Mouse (Mus musculus) neural tube, embryonic 14.5 days (tissue): ENCODE results near the gene Ifna4. TPM values are rescaled to one million over a fixed set of nuclear protein-coding genes. Genes with fewer than 3 reads are reported as not detected.
"Not testable (repeated sequence)": the region's sequence is repeated elsewhere in the genome, so short reads cannot be mapped to it uniquely, and the experiment has no call there.

Experiments used
- ATAC-seq: fragments of 200-750 bp; cut with Nextera tagmentation; 2 replicates; pipeline ENCODE4 v1.8.0; 2017; ENCODE audit warnings: low read depth, mild to moderate bottlenecking, moderate TSS enrichment, moderate library complexity
- H3K27ac ChIP-seq: fragments of 300-500 bp; sonication (generic); 2 replicates; pipeline ENCODE4 v1.5.1; 2014; ENCODE audit warnings: low read depth, mild to moderate bottlenecking, control low read depth, low read length, moderate library complexity, mixed read lengths
- H3K27me3 ChIP-seq: fragments of 300-500 bp; sonication (generic); 2 replicates; pipeline ENCODE4 v1.6.1; 2014; ENCODE audit warnings: low read length; ENCODE audit not compliant: control insufficient read depth, insufficient read depth
- H3K36me3 ChIP-seq: fragments of 300-500 bp; sonication (generic); 2 replicates; pipeline ENCODE4 v1.6.1; 2014; ENCODE audit warnings: low read length, mixed read lengths; ENCODE audit not compliant: control insufficient read depth, insufficient read depth
- H3K4me1 ChIP-seq: fragments of 300-500 bp; sonication (generic); 2 replicates; pipeline ENCODE4 v1.6.1; 2014; ENCODE audit warnings: low read length; ENCODE audit not compliant: control insufficient read depth, insufficient read depth
- H3K4me2 ChIP-seq: fragments of 300-500 bp; sonication (generic); 2 replicates; pipeline ENCODE4 v1.6.1; 2014; ENCODE audit warnings: mild to moderate bottlenecking, low read depth, low read length, control low read depth
- H3K4me3 ChIP-seq: fragments of 300-500 bp; sonication (generic); 2 replicates; pipeline ENCODE4 v1.5.1; 2014; ENCODE audit warnings: low read depth, low read length, control low read depth, mixed read lengths
- H3K9ac ChIP-seq: fragments of 300-500 bp; sonication (generic); replicated peaks from 2 replicates; pipeline ENCODE4 v1.6.1; 2014; ENCODE audit warnings: low read depth, mild to moderate bottlenecking, control low read depth, low read length, mixed read lengths
- H3K9me3 ChIP-seq: fragments of 300-500 bp; sonication (generic); 2 replicates; pipeline ENCODE4 v1.6.1; 2016; ENCODE audit warnings: low read length; ENCODE audit not compliant: control insufficient read depth
- WGBS: fragments of 180-500 bp; shearing (Covaris S2); extraction: QIAGEN DNeasy Blood & Tissue Kit; methylation state at CpG from one replicate; pipeline ENCODE4 v1.1.7; 2014; 5-methylcytosine and 5-hydroxymethylcytosine counted together
- polyA plus RNA-seq: library from polyadenylated mRNA; unstranded; fragments of >200 nt; fragmentation: Nextera tagmentation; extraction: Ambion mirVana; gene quantifications from 2 replicates; pipeline ENCODE4 v1.2.1, GENCODE M21; 2014

Gene Ifna4
- polyA plus RNA-seq: not detected in 2 replicates

- no peak for ATAC-seq
- no peak within 1 kb of the TSS for H3K4me3 ChIP-seq
- no peak within 1 kb of the TSS for H3K4me2 ChIP-seq
- no peak within 1 kb of the TSS for H3K27ac ChIP-seq
- H3K9ac ChIP-seq: no peak within 1 kb of the TSS
- H3K27me3 ChIP-seq: no peaks in the 10 kb centered on the region
- no peaks in the 10 kb centered on the region for H3K9me3 ChIP-seq
- no peaks in the 10 kb centered on the region for H3K4me1 ChIP-seq
- no peaks in the 10 kb centered on the region for H3K36me3 ChIP-seq
- 48% methylated on average over 2 of the region's 2 CpGs for WGBS
These were observed at the start of gene Ifna4 for GRCm38 (mm10) chr4:88841438-88841911. Gene Ifna4 (plus strand): TSS chr4:88841861.

DNA sequence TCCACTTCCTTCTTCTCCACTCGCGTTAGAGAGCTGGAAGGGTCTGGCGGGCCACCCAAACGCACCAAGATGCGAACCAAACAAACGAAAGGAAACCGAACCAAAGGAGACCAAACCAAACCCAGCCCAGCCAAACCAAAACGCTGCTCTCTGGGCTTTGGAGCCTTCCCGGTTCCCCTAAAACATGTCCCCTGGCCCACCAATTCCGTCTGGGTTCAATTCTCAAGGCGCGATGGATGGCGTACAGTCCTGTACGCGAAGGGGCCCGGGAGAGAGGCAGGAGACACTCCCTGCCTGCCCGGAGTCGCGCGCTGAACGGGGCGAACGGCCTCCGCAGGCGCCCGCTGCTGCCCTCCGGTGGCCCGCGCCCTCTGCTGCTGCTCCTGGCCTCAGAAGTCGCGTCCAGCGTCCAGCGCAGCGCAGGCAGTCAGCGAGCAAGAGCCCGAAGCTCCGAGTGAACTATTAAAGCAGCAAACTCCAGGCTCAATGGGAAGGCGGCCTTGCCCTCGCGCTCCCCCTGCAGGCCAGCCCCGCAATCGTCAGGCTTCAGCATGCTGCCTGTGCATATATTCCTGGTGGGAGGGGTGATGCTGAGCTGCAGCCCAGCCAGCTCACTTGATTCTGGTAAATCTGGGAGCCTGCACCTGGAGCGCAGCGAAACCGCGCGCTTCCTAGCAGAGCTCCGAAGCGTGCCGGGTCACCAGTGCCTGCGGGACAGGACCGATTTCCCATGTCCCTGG, 47.6 kb upstream of the Ifna4 start, which contains the start of gene Gm13275:
Gene Gm13275 (plus strand): TSS at position 552 of the 740 bp plus-strand sequence.
- H3K9ac ChIP-seq, H3K4me1 ChIP-seq, H3K27ac ChIP-seq, ATAC-seq, H3K27me3 ChIP-seq, H3K9me3 ChIP-seq, H3K36me3 ChIP-seq, H3K4me2 ChIP-seq, H3K4me3 ChIP-seq: not testable (repeated sequence)
- WGBS: 2% methylated on average over 5 of the region's 52 CpGs

GRCm38 (mm10) chr4:88797097-88797496, 44.6 kb upstream of the Ifna4 start, which contains the start of gene Gm13279:
Gene Gm13279 (plus strand): TSS chr4:88797397.
- H3K9me3 ChIP-seq, ATAC-seq, H3K4me3 ChIP-seq, H3K27me3 ChIP-seq, H3K27ac ChIP-seq, H3K4me1 ChIP-seq, H3K4me2 ChIP-seq, H3K36me3 ChIP-seq, H3K9ac ChIP-seq: not testable (repeated sequence)
- WGBS: no CpG with 5 or more reads among the region's 28 CpGs

- not testable (repeated sequence) for H3K36me3 ChIP-seq, H3K4me1 ChIP-seq, H3K27ac ChIP-seq, H3K27me3 ChIP-seq, H3K9ac ChIP-seq, ATAC-seq, H3K4me2 ChIP-seq, H3K4me3 ChIP-seq, H3K9me3 ChIP-seq
- 0% methylated on average over 1 of the region's 7 CpGs for WGBS
These were observed 42.3 kb upstream of the Ifna4 start, which contains the start of gene Gm13285 for GRCm38 (mm10) chr4:88799365-88799764. Gene Gm13285 (plus strand): TSS chr4:88799665.

DNA sequence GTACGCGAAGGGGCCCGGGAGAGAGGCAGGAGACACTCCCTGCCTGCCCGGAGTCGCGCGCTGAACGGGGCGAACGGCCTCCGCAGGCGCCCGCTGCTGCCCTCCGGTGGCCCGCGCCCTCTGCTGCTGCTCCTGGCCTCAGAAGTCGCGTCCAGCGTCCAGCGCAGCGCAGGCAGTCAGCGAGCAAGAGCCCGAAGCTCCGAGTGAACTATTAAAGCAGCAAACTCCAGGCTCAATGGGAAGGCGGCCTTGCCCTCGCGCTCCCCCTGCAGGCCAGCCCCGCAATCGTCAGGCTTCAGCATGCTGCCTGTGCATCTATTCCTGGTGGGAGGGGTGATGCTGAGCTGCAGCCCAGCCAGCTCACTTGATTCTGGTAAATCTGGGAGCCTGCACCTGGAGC, 38.7 kb upstream of the Ifna4 start, which contains the start of gene Gm13287:
Gene Gm13287 (plus strand): TSS at position 301 of the 400 bp plus-strand sequence.
- H3K4me2 ChIP-seq, ATAC-seq, H3K4me3 ChIP-seq, H3K9ac ChIP-seq, H3K27me3 ChIP-seq, H3K4me1 ChIP-seq, H3K9me3 ChIP-seq, H3K27ac ChIP-seq, H3K36me3 ChIP-seq: not testable (repeated sequence)
- no CpG with 5 or more reads among the region's 29 CpGs for WGBS

DNA sequence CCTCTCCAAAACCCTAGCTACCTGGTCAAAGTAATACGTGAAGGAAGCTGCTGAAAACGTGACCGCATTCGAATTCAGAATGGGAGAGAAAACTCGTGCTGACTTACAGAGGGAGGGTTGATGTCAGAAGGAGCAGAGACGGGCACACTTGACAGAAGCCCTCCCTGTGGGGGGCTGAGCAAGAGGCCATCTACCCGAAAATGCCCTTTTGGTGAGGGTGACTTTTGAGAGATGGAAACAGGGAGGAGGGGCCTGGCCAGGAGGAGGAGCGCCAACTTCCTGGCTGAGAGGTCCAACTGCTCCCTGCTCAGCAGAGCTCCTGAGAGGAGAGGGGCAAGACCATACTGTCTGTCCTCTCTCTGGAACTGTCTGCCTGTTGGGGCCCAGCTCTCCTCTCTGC, 36.4 kb upstream of the Ifna4 start, which contains the start of gene Gm13288:
Gene Gm13288 (plus strand): TSS at position 301 of the 400 bp plus-strand sequence.
- not testable (repeated sequence) for H3K27ac ChIP-seq, H3K4me2 ChIP-seq, H3K36me3 ChIP-seq, H3K4me3 ChIP-seq, ATAC-seq, H3K4me1 ChIP-seq, H3K9ac ChIP-seq, H3K9me3 ChIP-seq, H3K27me3 ChIP-seq
- WGBS: no CpG with 5 or more reads among the region's 8 CpGs

DNA sequence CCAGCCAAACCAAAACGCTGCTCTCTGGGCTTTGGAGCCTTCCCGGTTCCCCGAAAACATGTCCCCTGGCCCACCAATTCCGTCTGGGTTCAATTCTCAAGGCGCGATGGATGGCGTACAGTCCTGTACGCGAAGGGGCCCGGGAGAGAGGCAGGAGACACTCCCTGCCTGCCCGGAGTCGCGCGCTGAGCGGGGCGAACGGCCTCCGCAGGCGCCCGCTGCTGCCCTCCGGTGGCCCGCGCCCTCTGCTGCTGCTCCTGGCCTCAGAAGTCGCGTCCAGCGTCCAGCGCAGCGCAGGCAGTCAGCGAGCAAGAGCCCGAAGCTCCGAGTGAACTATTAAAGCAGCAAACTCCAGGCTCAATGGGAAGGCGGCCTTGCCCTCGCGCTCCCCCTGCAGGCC, 35.9 kb upstream of the Ifna4 start:
- not testable (repeated sequence) for ATAC-seq, H3K4me3 ChIP-seq, H3K4me1 ChIP-seq, H3K9me3 ChIP-seq, H3K27ac ChIP-seq, H3K9ac ChIP-seq, H3K36me3 ChIP-seq, H3K27me3 ChIP-seq, H3K4me2 ChIP-seq
- WGBS: 0% methylated on average over 7 of the region's 34 CpGs

DNA sequence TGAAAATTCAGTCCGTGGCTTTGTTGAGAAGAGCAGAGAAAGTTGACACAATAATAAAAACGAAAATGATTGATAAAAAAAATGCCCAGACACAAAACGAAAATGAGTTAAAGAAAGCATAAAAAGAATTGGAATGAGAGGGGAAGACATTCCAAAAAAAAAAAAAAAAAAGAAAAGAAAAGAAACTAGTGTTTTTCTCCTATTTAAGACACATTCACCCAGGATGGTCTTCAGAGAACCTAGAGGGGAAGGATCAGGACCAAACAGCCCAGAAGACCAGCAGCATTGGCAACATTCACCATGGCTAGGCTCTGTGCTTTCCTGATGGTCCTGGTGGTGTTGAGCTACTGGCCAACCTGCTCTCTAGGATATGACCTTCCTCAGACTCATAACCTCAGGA, 25.7 kb upstream of the Ifna4 start, which contains the start of gene Ifna7:
Gene Ifna7 (plus strand): TSS at position 301 of the 400 bp plus-strand sequence.
- Histone ChIP-seq H3K4me3 (no peak within 1 kb of the TSS), H3K9me3 (no peaks in the 10 kb centered on the region), H3K4me2 (no peak within 1 kb of the TSS), H3K4me1 (no peaks in the 10 kb centered on the region), H3K27me3 (no peaks in the 10 kb centered on the region), H3K9ac (no peak within 1 kb of the TSS), H3K27ac (no peak within 1 kb of the TSS), H3K36me3 (no peaks in the 10 kb centered on the region)
- no peak for ATAC-seq
- 75% methylated on average over 3 of the region's 3 CpGs for whole genome bisulfite sequencing

- Histone ChIP-seq H3K9me3 (no peaks in the 10 kb centered on the region), H3K27me3 (no peaks in the 10 kb centered on the region), H3K36me3 (no peaks in the 10 kb centered on the region), H3K9ac (no peak within 1 kb of the TSS), H3K4me2 (no peak within 1 kb of the TSS), H3K4me3 (no peak within 1 kb of the TSS), H3K27ac (no peak within 1 kb of the TSS), H3K4me1 (no peaks in the 10 kb centered on the region)
- 100% methylated on average over 1 of the region's 1 CpGs for WGBS
- no peak for ATAC-seq
These were observed 22.0 kb upstream of the Ifna4 start, which contains the start of gene Ifna11 for GRCm38 (mm10) chr4:88819659-88820058. Gene Ifna11 (plus strand): TSS chr4:88819959.
